Mouse (Mus musculus): Measurements from ENCODE around the gene Fbxo2. TPM values are rescaled to one million over a fixed set of nuclear protein-coding genes. Genes with fewer than 3 reads are reported as not detected.
"Not testable (repeated sequence)": the region's sequence is repeated elsewhere in the genome, so short reads cannot be mapped to it uniquely, and the experiment has no call there.

Gene Fbxo2
- polyA plus RNA-seq, 1 experiment, result 2.3 TPM

- no peak overlapping the region for H3K27ac ChIP-seq (ENCODE audit: insufficient read depth, low read depth, low read length)
- no peaks in the 10 kb centered on the region for H3K4me1 ChIP-seq (ENCODE audit: control insufficient read depth, insufficient read depth, low read length)
- TF ChIP-seq POLR2A (IDR thresholded peaks at IDR 0.05; ENCODE audit: low read depth, low read length) (no peak), CTCF (conservative IDR thresholded peaks at IDR 0.05; ENCODE audit: insufficient read depth, insufficient read length, low read depth, low read length) (no peak)
- H3K36me3 ChIP-seq (ENCODE audit: control insufficient read depth, insufficient read depth, low read length), result no peaks in the 10 kb centered on the region
- WGBS, result 3% methylated on average over 30 of the region's 30 CpGs
- H3K27me3 ChIP-seq (replicated peaks; ENCODE audit: control insufficient read depth, insufficient read depth, low read length), result no peaks in the 10 kb centered on the region; the same call in 1 of the 2 replicates
- DNase-seq, result no peak
- H3K4me3 ChIP-seq (ENCODE audit: insufficient read depth, low read depth, low read length), result no peak overlapping the region
These were observed 13.5 kb downstream of the Fbxo2 start for GRCm38 (mm10) chr4:148173811-148174494.

- no peaks in the 10 kb centered on the region; the same call in 1 of the 2 replicates for H3K27me3 ChIP-seq (replicated peaks; ENCODE audit: control insufficient read depth, insufficient read depth, low read length)
- no peaks in the 10 kb centered on the region for H3K4me1 ChIP-seq (ENCODE audit: control insufficient read depth, insufficient read depth, low read length)
- 36% methylated on average over 12 of the region's 12 CpGs for WGBS
- no peaks in the 10 kb centered on the region for H3K36me3 ChIP-seq (ENCODE audit: control insufficient read depth, insufficient read depth, low read length)
- H3K27ac ChIP-seq (ENCODE audit: insufficient read depth, low read depth, low read length), result no peak overlapping the region
- no peak for DNase-seq
- no peak overlapping the region for H3K4me3 ChIP-seq (ENCODE audit: insufficient read depth, low read depth, low read length)
- TF ChIP-seq POLR2A (IDR thresholded peaks at IDR 0.05; ENCODE audit: low read depth, low read length) (no peak), CTCF (conservative IDR thresholded peaks at IDR 0.05; ENCODE audit: insufficient read depth, insufficient read length, low read depth, low read length) (no peak)
These were observed 14.1 kb downstream of the Fbxo2 start for GRCm38 (mm10) chr4:148174495-148174862.

GRCm38 (mm10) chr4:148176603-148177002, 16.2 kb downstream of the Fbxo2 start:
- H3K4me1 ChIP-seq (ENCODE audit: control insufficient read depth, insufficient read depth, low read length); H3K27me3 ChIP-seq (replicated peaks; ENCODE audit: control insufficient read depth, insufficient read depth, low read length); H3K4me3 ChIP-seq (ENCODE audit: insufficient read depth, low read depth, low read length); H3K27ac ChIP-seq (ENCODE audit: insufficient read depth, low read depth, low read length); DNase-seq; H3K36me3 ChIP-seq (ENCODE audit: control insufficient read depth, insufficient read depth, low read length): not testable (repeated sequence)
- WGBS, result 53% methylated on average over 5 of the region's 6 CpGs

GRCm38 (mm10) chr4:148177716-148178115, 17.3 kb downstream of the Fbxo2 start:
- no peak overlapping the region for H3K4me3 ChIP-seq (ENCODE audit: insufficient read depth, low read depth, low read length)
- no peaks in the 10 kb centered on the region; the same call in 1 of the 2 replicates for H3K27me3 ChIP-seq (replicated peaks; ENCODE audit: control insufficient read depth, insufficient read depth, low read length)
- no peak for TF ChIP-seq POLR2A (IDR thresholded peaks at IDR 0.05; ENCODE audit: low read depth, low read length)
- no peak for TF ChIP-seq CTCF (conservative IDR thresholded peaks at IDR 0.05; ENCODE audit: insufficient read depth, insufficient read length, low read depth, low read length)
- H3K27ac ChIP-seq (ENCODE audit: insufficient read depth, low read depth, low read length), result no peak overlapping the region
- DNase-seq, result no peak
- H3K4me1 ChIP-seq (ENCODE audit: control insufficient read depth, insufficient read depth, low read length), result no peaks in the 10 kb centered on the region
- no peaks in the 10 kb centered on the region for H3K36me3 ChIP-seq (ENCODE audit: control insufficient read depth, insufficient read depth, low read length)

GRCm38 (mm10) chr4:148181483-148181882, 21.1 kb downstream of the Fbxo2 start:
- DNase-seq, result no peak
- no peak overlapping the region for H3K27ac ChIP-seq (ENCODE audit: insufficient read depth, low read depth, low read length)
- no peak overlapping the region for H3K4me3 ChIP-seq (ENCODE audit: insufficient read depth, low read depth, low read length)
- H3K27me3 ChIP-seq (replicated peaks; ENCODE audit: control insufficient read depth, insufficient read depth, low read length), result no peaks in the 10 kb centered on the region
- H3K4me1 ChIP-seq (ENCODE audit: control insufficient read depth, insufficient read depth, low read length), result no peaks in the 10 kb centered on the region
- TF ChIP-seq CTCF (conservative IDR thresholded peaks at IDR 0.05; ENCODE audit: insufficient read depth, insufficient read length, low read depth, low read length) (no peak), POLR2A (IDR thresholded peaks at IDR 0.05; ENCODE audit: low read depth, low read length) (no peak)
- no peaks in the 10 kb centered on the region for H3K36me3 ChIP-seq (ENCODE audit: control insufficient read depth, insufficient read depth, low read length)
- WGBS, result 92% methylated on average over 12 of the region's 12 CpGs

GRCm38 (mm10) chr4:148182363-148182762, 21.9 kb downstream of the Fbxo2 start:
- Histone ChIP-seq H3K4me1 (ENCODE audit: control insufficient read depth, insufficient read depth, low read length) (no peaks in the 10 kb centered on the region), H3K4me3 (ENCODE audit: insufficient read depth, low read depth, low read length) (no peak overlapping the region), H3K36me3 (ENCODE audit: control insufficient read depth, insufficient read depth, low read length) (no peaks in the 10 kb centered on the region), H3K27me3 (replicated peaks; ENCODE audit: control insufficient read depth, insufficient read depth, low read length) (no peaks in the 10 kb centered on the region), H3K27ac (ENCODE audit: insufficient read depth, low read depth, low read length) (no peak overlapping the region)
- DNase-seq, result no peak
- TF ChIP-seq POLR2A (IDR thresholded peaks at IDR 0.05; ENCODE audit: low read depth, low read length), result no peak
- TF ChIP-seq CTCF (conservative IDR thresholded peaks at IDR 0.05; ENCODE audit: insufficient read depth, insufficient read length, low read depth, low read length), result no peak
- whole genome bisulfite sequencing, result 29% methylated on average over 8 of the region's 8 CpGs

- H3K4me3 ChIP-seq (ENCODE audit: insufficient read depth, low read depth, low read length), result no peak overlapping the region
- H3K27ac ChIP-seq (ENCODE audit: insufficient read depth, low read depth, low read length), result no peak overlapping the region
- TF ChIP-seq CTCF (conservative IDR thresholded peaks at IDR 0.05; ENCODE audit: insufficient read depth, insufficient read length, low read depth, low read length) (no peak), POLR2A (IDR thresholded peaks at IDR 0.05; ENCODE audit: low read depth, low read length) (no peak)
- WGBS, result 61% methylated on average over 9 of the region's 9 CpGs
- H3K27me3 ChIP-seq (replicated peaks; ENCODE audit: control insufficient read depth, insufficient read depth, low read length), result no peaks in the 10 kb centered on the region; the same call in 1 of the 2 replicates
- no peaks in the 10 kb centered on the region for H3K36me3 ChIP-seq (ENCODE audit: control insufficient read depth, insufficient read depth, low read length)
- no peaks in the 10 kb centered on the region for H3K4me1 ChIP-seq (ENCODE audit: control insufficient read depth, insufficient read depth, low read length)
- no peak for DNase-seq
These were observed 24.1 kb downstream of the Fbxo2 start for GRCm38 (mm10) chr4:148184564-148184963.
